Mouse (Mus musculus) liver, adult 2 months (tissue): ENCODE results near the gene Pdzrn3.

Source experiments
- CTCF ChIP-seq: fragments of 200-500 bp; IDR thresholded peaks from 2 replicates; pipeline ENCODE4 v1.5.1; 2011; ENCODE audit warnings: low read depth, low read length, control low read depth
- POLR2A ChIP-seq: fragments of 200-500 bp; IDR thresholded peaks from 2 replicates; pipeline ENCODE4 v1.6.1; 2011; ENCODE audit warnings: low read length, control low read depth; ENCODE audit not compliant: insufficient read depth; ENCODE audit errors: extremely low read depth

DNA sequence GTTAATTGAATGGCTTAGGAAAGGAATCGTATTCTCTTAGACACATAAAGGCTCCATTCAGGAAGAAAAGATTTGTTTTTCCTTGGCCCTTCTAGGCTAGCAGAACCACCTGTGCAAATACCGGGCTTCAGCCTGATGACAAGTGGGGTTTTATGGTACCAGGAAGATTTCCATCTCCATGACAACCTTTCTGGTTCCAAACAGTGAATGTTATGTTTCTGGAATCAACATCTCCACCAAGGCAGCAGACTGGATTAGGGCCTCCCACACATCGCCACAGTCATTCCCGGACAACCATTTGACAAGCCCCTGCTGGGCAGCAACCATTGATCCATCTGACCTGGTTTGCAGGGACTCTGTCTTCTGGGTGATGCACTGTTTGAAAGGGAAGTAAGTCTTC, 114.2 kb downstream of the Pdzrn3 start:
- TF ChIP-seq CTCF (no peak), POLR2A (no peak)
